Mouse (Mus musculus) mesoderm, embryonic 11.5 days (tissue): ENCODE results near the gene Prkab1.

Source experiments
- DNase-seq: peaks from one replicate; pipeline ENCODE4 v3.0.0-alpha.2; 2012; ENCODE audit warnings: low read depth, low spot score

Prkab1 gene

DNA sequence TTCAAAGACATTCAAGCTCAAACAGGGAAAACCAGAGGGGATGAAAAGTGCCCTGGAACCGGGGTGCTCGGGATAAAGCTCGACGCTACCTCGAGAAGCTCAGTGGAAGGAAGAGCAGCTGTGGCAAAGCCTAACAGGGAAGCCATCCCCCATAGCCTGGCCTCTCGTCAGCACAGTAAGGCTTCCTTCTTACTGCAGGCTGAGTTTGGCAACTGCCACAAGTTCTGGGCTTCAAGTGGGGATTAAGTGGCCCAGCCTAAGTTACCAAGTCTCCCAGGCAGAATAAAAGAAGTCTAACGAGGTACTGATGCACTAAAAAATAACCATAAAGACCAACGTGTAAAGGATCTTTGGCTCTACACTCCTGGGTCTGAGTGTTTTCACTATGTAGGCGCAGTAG is 6.1 kb downstream of the Prkab1 start:
- DNase-seq = no peak

DNA sequence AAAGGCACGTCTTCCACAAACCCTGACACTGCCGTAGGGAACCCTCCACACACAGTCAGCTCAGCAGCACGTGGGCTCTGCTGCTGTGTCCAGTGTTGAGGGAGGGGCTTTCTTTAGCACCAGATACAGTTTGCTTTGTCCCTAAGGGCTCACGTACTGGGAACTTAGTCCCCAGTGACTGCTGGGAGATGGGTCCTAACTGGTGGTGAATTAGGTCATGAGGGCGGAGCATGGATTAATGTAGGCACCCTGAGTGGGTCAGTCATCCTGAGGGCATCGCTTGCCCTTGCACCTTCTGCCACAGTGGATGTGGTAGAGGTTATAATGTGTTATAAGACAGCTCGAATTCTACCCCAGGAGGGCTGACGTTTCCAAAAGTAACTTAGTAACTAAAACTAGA is 6.9 kb downstream of the Prkab1 start:
- no peak for DNase-seq

DNA sequence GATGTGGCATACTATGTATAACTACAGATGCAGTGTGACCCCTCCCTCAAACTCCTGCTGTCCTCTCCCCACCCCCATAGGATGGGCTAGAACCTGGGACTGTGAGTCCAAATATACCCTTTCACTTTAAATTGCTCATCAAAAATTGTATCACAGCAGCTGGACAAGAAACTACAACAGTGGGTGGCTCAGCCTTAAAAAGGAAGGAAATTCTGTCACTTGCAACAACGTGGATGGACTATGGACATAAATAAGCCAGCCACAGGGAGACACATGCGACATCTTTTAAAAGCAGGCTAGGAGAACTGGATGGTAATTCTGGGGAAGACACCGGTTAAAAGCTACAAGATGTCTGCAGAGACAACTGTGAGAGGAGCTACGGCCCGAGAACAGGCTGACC is 7.8 kb downstream of the Prkab1 start:
- no peak for DNase-seq

DNA sequence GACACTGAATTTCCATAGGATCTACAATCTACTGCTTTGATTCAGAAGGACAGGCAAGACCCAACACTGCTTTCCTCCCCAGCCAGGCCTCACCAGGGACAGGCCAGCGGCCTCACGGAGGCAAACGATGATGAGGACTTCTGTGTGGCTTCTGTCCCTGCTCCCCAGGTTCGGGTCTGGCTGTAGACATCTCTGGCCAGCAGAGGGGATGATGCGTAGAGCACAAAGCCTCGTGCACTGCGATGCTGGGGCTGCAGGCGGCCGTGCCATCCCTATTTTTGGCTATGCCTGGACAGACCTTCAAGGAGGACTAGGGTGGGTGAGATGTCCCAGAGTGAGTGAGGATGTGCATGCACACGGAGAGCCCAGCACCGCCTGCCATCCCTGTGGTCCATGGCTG is 10.1 kb downstream of the Prkab1 start:
- no peak for DNase-seq

DNA sequence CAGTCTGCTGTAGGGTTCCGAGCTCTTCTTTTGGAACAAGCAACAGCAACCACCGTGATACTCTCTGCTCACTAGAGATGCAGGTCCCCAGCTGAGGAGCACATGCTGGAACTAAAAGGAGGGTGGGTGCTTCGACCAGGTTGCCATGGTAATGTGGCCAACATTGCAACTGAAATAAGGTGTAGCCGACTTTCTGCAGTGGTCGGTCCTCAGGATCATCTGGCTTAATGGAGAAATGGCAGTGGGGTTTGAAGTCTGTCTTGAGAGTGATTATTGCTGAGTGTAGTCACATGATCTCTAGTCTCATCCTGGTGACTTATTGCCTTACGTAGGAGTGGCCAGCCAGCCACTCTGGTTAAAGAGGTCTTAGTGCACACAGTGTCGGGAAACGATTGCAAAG is 10.5 kb downstream of the Prkab1 start:
- no peak for DNase-seq

DNA sequence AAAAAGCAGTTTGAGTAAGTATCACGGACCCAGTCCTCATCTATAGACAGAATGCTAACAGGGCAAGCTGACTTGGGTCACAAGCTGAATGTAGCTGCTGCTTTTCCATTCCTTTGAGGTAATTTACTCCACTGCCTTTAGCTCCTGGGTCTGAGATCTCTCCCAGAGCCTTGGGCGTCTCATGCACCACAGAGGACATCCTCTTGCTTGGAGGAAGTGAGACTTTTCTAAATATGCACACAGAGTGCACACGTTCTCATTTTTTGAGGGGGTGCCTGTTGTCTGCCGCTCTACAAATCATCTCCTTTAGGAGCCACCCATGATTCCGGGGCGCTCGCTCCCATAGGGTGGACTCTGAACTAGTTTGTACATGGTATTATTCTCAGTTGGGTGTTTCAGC is 11.8 kb downstream of the Prkab1 start:
- no peak for DNase-seq

DNA sequence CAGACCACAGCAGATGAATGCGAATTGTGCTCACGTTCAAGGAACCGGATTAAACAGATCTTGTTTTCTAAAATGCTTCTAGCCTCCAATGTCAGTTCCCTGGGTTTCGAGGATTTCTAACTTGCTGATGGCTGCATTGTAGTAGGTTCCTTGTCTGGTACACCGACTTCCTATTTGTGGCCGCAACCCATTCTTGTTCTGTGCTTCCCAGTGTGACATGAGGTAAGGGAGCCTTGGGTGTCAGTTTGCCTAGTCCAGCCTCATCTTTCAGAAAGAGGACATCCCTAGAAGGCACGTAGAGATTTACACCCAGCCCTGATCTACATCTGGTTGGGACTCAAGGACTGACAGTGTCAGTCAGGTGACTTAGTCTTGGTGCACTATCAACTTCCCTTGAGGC is 12.6 kb downstream of the Prkab1 start:
- no peak for DNase-seq

DNA sequence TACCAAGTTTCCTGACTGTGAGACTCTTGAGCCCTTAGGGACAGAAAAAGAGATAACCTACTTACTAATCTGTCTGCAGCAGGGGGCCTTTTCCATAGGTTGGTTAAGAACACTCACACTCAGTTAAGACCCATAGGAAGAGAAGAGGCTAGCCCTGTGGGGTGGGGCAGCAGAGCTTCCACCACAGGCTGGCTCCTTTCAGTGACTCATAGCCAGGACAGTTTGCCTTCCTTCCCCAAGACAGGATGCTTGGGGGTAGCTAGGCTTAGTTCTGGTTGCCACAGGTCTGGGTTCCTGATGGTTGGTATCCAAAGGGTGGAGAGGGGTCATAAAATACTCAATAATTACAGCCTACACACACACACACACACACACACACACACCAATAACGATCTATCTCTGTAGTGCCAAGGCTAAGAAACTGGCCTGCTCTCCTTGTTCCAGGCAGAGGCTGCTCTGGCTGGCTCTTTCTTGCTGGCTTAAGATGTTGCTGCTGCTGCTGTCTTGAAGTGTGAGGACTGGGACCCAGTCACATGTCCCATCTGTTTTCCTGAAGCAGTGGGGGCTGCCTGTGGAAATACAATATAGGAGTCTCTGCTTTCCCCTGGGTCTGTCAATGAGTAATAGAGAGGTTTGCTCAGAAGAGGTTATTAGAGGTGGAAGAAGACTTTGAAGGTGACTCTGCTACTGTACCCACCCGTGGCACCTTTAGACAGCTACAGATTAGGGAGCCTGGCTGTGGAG is 14.3 kb downstream of the Prkab1 start:
- DNase-seq = no peak

DNA sequence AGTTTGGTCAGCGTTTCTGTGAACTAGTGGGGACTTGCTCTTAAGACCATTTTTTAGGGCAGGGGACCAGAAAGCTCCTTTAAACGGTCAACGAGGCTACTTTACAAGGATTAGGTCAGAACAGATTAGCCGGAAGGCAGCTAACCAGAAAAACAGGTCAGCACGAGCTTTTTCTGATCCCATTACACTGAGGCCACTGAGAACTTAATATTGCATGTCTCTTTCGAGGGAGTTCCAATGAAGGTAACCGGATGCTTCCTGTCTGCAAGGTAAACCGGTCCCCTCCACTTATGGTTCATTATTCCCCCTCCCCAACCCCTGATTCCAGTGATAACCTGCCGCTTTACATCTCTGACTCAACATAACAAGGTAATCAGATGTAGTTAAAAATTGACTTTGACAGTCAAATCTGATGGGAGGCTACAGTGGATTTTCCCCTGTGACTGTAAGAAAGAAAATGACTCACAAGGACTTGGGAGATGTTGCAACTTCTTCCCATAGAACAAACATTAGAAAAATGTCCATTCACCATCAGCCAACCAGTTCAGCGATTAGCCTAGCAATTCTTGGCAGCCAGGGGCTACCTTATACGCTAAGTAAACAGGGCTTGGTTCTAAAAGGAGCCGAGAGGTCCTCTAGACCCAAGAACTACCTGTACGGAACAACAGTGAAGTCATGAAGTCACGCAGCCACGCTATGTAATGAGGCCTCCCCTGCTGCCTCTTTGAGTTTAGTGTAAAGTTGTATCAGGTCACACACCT is 15.0 kb downstream of the Prkab1 start:
- no peak for DNase-seq

DNA sequence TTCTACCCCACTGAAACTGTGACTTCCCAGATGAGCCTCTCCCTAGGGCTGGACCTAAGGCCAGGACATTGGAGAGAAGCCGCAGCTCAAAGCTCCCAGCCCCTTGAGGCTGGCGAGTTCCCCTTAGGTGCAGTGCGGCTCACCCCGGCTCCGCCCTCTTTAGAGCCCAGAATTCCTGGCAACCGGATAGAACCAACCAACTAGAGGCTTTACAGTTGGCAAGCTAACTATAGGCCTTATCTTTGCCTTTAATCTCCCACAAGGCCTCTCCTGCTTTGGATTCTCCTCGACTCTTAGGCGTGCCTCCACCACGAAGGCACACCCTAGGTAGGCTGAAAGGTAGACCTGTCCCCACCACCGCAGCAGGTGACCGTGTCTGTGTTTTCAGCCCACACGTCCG is 16.6 kb downstream of the Prkab1 start:
- DNase-seq = no peak

DNA sequence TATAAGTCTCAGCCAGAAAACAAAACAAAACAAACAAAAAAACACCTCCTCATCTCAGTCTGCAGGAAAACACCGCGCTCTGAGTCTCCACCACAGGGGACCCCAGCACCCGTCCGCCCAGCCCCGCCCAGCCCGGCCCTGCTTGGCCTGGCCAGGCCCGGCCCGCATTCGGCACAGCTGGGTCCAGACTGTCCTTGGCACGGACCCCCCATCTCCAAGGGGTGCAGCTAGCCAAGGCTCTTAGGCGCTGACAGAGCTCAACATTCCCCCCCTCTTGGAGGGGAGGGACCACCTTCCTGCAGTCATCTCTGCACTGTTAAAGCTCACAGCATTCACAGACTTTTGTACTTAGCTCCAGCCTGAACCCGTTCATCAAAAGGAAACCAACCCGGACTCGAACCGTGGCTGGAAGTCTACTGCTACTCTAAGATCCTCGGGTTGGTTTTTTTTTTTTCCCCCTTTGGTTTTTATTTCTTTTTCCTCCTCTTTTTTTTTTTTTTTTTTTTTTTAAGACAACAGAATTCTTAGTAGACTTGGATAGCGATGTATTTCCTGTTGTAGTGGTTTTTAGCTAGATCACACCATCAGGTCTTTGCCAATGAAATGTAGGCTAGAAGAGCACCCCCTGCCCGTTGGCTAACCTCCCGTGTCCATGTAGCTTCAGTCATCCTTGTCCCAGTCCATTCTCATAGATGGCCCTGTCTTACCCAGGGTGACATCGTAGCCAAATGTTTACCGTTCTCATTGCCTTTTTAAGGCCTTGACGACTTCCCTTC is 17.8 kb downstream of the Prkab1 start:
- no peak for DNase-seq

DNA sequence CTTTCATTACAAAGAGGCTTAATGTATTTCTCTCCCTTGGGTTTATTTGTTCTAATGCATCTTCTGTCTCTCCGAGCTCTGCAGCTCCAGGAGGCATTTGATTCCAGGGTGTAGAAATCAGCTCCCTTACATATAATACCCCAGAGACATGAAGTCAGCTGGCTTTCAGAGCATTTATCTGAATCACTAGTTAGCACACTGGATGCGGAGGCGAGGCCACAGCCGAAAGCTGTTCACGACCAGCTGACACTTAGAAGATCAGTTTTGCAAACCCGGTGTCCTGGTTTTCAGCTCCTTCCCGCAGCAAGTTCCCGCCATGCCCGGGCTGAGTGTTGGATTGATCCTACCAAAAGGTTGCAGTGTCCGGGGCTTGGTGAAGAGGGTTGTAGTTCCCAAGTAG is 20.0 kb downstream of the Prkab1 start:
- no peak for DNase-seq

DNA sequence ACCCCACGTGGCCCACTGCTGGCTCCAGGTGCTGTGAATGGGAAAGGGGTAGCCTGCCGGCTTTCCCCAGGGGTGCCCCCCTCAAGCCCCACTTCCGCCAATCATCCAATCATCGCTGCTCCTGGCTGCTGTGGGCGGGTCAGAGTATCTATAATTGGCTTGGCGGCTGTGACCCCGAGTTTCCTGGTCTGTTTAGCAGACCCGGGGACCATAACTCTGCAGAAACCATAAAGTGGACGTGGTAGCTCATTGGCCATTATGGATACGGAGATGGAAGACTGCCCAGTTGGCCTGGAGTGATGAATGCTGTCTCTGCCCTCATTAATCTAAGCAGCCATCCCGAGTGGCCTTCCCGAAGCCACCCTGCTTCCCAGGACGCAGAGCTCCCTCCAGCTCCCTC is 20.5 kb downstream of the Prkab1 start:
- DNase-seq = no peak

DNA sequence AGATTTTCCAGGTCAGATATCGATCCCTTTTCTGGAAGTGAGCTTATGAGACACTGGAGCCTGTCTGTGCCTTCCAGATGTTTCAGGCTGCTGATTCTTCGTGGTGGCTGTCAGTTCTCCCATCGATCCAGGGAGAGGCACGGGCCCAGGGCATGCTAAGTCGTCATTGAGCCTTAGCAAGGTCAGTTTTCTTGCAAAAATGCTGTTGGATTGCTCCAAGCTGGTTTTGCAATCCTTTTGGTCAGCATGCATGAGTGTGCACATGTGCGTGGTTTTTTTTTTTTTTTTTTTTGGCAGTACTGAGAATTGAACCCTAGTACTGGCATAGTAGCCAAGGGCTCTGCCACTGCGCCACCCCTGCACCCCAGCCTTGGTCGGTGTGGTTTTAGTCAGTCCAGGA is 21.2 kb downstream of the Prkab1 start:
- DNase-seq = no peak

DNA sequence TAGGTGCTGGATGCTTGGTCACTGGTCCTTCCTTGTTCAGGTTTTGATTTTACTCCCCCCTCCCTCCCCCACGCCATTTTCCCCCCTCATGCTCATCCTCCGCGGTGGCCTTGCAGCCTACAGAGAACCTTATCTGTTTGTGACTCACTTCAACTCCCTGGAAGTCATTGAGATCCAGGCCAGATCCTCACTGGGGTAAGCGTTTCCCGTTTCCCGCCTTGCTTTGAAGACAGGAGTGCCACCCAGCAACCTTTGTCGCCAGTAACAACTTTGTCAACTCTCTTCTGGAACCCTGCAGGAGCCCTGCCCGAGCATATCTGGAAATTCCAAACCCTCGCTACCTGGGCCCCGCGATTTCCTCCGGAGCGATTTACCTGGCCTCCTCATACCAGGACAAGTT is 26.9 kb downstream of the Prkab1 start:
- no peak for DNase-seq

DNA sequence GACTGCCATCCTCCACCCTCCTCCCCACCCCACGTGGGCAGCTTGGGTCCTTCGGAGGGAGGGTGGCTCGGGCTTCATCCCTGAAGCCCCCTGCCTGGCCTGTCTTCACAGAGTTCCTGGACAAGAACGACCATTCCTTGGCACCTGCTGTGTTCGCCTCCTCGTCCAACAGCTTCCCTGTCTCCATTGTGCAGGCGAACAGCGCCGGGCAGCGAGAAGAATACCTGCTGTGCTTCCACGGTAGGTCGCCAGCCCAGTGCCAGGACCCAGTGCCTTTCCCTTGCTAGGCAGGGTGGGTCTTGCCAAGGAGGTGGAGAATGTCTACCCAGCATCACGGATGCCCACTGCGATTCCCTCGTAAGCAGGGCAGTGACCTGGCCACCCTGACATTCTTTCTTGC is 30.2 kb downstream of the Prkab1 start:
- no peak for DNase-seq

DNA sequence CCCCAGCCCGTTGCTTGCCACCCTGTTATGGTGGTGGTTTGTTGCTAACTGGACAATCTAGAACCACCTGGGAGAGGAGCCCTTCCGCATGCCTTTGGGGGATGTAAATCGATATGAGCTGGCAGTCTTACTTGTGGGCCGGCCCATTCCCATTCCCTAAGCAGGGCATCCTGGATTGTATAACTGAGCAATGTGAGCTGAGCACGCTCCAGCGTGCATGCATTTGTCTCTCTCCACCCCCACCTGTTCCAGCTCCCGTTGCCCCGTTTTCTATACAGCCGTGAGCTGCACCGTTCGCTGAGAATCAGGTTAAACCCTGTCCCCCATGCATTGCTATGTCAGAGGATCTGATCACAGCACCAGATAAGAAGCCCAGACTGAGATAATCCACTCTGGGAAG is 32.6 kb downstream of the Prkab1 start:
- DNase-seq = no peak

DNA sequence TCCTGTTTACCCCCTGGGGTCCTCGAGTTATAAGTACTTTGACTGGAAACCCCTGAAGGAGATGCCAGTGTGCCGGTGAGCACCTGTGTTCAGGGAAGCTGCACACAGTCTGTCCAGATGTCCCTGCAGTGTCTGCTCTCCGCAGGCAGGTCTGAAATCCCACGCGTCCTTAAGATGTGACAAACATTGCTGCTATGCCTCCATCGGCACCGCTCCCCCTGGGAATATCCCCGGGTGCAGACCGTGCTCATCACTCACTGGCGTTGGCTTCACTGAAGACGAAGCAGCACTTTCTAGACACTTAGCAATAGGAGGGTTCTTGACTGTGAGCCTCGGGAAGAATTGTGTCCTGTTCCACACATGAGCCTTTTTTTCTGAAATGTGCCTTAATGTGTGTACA is 37.0 kb downstream of the Prkab1 start:
- no peak for DNase-seq

DNA sequence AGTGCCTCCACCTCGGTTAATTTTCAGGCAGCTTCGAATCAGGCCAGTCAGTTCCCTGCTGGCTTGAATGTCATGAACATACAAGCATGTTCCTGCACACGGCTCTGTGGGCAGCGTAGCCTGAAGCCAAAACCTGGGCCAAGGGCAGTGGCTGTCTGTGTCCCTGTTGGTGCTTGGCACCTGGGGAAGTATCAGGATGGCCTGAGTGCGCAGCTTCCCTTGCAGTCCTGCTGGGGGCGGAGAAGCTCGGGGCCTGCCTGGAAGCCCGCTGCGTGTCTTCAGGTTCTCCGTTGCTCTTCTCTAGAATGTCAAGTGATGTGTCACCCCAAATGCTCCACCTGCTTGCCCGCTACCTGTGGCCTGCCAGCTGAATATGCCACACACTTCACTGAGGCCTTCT is 39.2 kb downstream of the Prkab1 start:
- no peak for DNase-seq

DNA sequence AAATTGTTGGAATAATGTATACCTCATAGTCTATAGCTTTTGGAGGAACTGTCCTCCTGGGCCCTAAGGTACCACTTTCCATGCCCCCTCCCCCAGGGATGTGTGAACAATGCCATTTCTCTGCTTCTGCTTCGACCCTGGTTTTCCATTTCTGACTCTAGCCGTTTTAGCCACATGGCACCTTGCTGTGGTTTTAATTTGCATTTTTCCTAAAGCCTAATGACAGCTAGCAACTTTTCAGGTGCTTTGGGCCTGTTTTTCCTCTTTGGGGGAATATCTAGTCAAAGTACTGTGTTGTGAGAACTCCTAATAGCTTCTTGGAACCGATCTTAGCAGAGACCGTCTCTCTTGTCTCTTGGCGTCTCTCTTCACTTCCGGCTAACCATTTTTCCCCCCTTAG is 39.9 kb downstream of the Prkab1 start:
- DNase-seq = no peak

DNA sequence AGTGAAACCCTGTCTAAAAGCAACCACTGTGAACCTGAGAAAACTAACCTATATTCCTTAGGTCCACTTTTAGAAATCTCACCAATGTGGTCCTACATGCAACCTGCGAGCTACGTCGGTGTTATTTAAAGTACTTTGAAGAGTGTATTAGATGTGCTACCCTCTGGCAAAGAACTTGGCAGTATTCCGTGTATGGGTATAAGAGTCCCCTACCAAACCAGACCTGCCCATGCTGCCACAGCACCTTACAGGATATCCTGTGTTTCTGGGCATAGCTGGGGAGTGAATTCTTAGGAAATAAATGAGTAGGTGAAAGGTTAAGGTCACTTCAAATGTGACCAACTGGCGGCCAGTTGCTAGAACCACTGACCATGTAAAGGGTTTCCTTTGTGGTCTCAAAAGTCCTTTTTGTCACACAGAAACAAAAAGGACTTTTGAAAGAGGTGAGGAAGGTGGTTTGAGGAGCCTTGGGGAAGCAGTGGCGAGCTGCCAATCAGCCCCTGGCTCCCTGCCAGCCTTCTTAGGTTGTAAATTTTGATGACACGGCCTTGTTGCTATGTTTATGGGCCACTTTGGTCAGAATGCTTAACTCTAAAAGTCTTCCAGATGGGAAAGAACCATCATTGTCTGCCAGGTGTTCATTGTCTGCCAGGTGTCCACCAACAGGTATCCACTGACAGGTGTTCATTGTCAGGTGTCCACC is 41.5 kb downstream of the Prkab1 start:
- no peak for DNase-seq

DNA sequence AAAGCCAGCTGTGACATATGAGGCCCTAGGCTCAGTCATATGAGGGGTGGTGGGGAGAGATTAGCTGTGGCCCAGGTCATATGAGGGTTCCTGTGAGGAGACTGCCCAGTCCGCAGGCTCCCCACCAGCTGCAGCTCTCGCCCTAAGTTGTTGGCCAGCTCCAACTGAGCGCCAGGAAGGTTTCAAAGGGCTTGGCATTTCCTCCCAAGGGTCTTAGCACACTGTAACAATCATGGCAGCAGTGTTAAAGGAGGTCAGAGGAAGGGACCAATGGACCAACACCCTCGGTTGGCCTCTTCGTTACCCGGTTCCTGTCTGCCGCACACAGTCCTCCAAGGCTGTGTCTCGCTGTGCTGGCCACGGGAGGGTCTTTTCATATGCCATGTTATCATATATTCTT is 43.8 kb downstream of the Prkab1 start:
- DNase-seq = no peak
